Mouse (Mus musculus): ENCODE measurements at regions not wholly inside any gene's neighbourhood (a gene's known extent, or its start where the extent isn't known, plus 50 kb on each side); places are given as distances from the start of the nearest gene placed in this dataset.

DNA sequence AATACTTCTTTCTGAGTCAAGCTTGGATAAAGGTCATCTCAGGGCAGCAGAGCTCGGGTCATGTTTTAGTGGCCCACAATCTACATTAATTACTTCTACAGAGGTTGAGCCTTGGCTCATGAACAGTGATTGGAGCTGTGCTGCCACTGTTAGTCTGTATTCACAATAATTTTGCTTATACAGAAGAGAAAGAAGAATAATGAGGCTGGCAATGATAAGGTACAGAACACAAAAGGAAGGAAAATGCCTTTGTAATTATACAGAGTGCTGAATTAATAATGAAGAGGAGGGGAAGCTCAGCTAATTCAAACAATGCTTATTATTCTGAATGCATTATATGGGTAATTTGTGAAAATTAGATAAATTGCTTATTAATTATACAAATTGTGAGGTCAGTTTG, 573.9 kb upstream of the Cblb start:
- Histone ChIP-seq H3K4me3 (ENCODE audit: low read depth, low read length) (no peak overlapping the region), H3K27me3 (ENCODE audit: control insufficient read depth, insufficient read depth, low read length) (no peaks in the 10 kb centered on the region), H3K9me3 (ENCODE audit: control insufficient read depth, low read length) (no peaks in the 10 kb centered on the region), H3K27ac (ENCODE audit: low read depth, low read length) (no peak overlapping the region), H3K4me1 (replicated peaks; ENCODE audit: control insufficient read depth, insufficient read depth, low read length) (no peaks in the 10 kb centered on the region), H3K36me3 (ENCODE audit: control insufficient read depth, insufficient read depth, low read length) (no peaks in the 10 kb centered on the region), H3K4me2 (replicated peaks; ENCODE audit: low read depth, low read length) (no peak overlapping the region), H3K9ac (ENCODE audit: low read depth, low read length) (no peak overlapping the region)
- 66% methylated on average over 1 of the region's 1 CpGs for WGBS
- ATAC-seq (ENCODE audit: low FRiP score) (no peak), DNase-seq (ENCODE audit: low spot score) (no peak)

DNA sequence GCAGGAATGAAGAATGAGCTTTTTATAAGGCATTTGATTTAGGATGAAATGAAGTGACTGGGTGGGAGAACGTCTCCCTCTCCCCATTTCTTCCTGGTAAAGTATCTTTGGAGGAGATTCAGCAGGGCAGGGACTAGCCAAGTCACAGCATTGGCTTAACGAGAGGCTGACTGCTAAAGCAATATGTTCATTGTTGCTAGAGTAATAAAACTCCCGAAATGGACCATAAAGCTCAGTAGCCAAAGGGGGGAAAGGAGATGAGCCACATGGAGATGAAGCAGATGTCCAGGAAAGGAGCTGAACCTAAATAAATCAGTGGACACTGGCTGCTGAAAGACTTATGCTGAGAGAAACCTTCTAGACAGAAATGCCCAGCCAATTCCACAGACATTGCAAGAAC, 555.3 kb upstream of the Cblb start:
- 79% methylated on average over 3 of the region's 3 CpGs for WGBS
- no peaks in the 10 kb centered on the region for H3K27me3 ChIP-seq (ENCODE audit: control insufficient read depth, insufficient read depth, low read length)
- DNase-seq (ENCODE audit: low spot score): no peak

DNA sequence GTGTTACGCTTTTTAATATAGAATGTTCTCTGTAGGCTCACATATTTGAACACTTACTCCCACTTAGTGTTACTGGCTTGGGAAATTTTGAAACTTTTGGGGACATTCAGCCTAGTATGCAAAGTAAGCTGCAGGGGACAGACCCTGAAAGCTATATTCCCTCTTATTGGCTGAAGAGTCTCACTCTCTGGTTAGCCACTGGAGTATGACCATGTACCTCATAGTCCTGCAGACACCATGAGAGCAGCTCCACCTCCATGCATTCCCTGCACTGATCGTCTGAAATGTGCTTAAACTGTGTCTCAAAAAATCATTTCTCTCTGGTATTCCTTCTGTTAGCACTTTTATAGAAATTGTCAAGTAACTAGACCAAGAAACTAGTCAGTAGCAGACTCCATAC, 534.9 kb upstream of the Cblb start:
- DNase-seq (ENCODE audit: low spot score): no peak
- WGBS: 86% methylated on average over 2 of the region's 2 CpGs
- Histone ChIP-seq H3K4me1 (replicated peaks; ENCODE audit: control insufficient read depth, insufficient read depth, low read length) (no peaks in the 10 kb centered on the region), H3K36me3 (ENCODE audit: control insufficient read depth, insufficient read depth, low read length) (no peaks in the 10 kb centered on the region), H3K9ac (ENCODE audit: low read depth, low read length) (no peak overlapping the region), H3K9me3 (ENCODE audit: control insufficient read depth, low read length) (no peaks in the 10 kb centered on the region), H3K27me3 (ENCODE audit: control insufficient read depth, insufficient read depth, low read length) (no peaks in the 10 kb centered on the region), H3K27ac (ENCODE audit: low read depth, low read length) (no peak overlapping the region), H3K4me3 (ENCODE audit: low read depth, low read length) (no peak overlapping the region), H3K4me2 (replicated peaks; ENCODE audit: low read depth, low read length) (no peak overlapping the region)
- ATAC-seq (ENCODE audit: low FRiP score): no peak

More for the DNA sequence above, 555.3 kb upstream of the Cblb start:
- Histone ChIP-seq H3K4me2 (replicated peaks; ENCODE audit: low read depth, low read length) (no peak overlapping the region), H3K9me3 (ENCODE audit: control insufficient read depth, low read length) (no peaks in the 10 kb centered on the region), H3K9ac (ENCODE audit: low read depth, low read length) (no peak overlapping the region), H3K27ac (ENCODE audit: low read depth, low read length) (no peak overlapping the region), H3K4me1 (replicated peaks; ENCODE audit: control insufficient read depth, insufficient read depth, low read length) (no peaks in the 10 kb centered on the region), H3K4me3 (ENCODE audit: low read depth, low read length) (no peak overlapping the region), H3K36me3 (ENCODE audit: control insufficient read depth, insufficient read depth, low read length) (no peaks in the 10 kb centered on the region)
- ATAC-seq (ENCODE audit: low FRiP score): no peak

DNA sequence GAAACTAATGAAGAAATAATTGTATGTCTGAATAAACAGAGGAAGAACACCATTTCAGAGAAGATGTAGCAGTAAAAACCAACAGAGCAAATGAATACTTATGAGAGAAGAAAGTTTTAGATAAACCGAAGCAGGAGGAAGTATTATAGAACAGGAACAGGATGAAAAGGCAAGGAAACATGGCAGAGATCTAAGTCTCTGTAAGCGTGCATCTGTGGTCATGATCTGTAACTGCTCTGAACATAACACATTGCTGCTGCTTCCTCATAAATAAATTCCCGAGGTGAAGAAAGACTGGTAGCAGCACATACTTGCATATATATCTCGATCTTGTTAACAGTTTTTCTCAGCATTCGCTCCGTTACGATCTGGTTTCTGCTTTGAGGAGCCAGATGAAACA, 533.2 kb upstream of the Cblb start:
- H3K4me2 ChIP-seq (replicated peaks; ENCODE audit: low read depth, low read length): no peak overlapping the region
- ATAC-seq (ENCODE audit: low FRiP score) (no peak), DNase-seq (ENCODE audit: low spot score) (no peak)
- no peaks in the 10 kb centered on the region for H3K4me1 ChIP-seq (replicated peaks; ENCODE audit: control insufficient read depth, insufficient read depth, low read length)
- no peaks in the 10 kb centered on the region for H3K27me3 ChIP-seq (ENCODE audit: control insufficient read depth, insufficient read depth, low read length)
- H3K9me3 ChIP-seq (ENCODE audit: control insufficient read depth, low read length): no peaks in the 10 kb centered on the region
- no peak overlapping the region for H3K4me3 ChIP-seq (ENCODE audit: low read depth, low read length)
- WGBS: 90% methylated on average over 7 of the region's 7 CpGs
- no peak overlapping the region for H3K9ac ChIP-seq (ENCODE audit: low read depth, low read length)
- no peaks in the 10 kb centered on the region for H3K36me3 ChIP-seq (ENCODE audit: control insufficient read depth, insufficient read depth, low read length)
- no peak overlapping the region for H3K27ac ChIP-seq (ENCODE audit: low read depth, low read length)

DNA sequence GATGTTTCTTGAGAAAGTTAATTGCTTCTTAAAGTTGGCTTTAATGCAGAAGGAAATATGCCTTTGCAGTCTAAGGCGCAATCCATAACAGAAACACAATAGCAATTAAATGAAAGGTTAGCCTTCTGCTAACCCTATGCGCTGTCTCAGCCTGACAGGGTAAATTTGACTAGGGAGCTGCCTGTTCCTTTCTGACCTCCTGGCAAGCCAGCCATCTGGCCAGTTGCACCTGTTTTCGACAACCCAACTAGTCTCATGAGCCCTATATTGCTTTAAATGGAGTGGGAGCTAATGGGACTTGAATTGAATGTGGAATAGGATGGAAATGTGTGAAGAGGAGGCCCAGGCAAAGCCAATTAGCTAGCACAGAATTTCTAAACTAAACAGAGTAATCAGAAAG, 513.9 kb upstream of the Cblb start:
- Histone ChIP-seq H3K9ac (ENCODE audit: low read depth, low read length) (no peak overlapping the region), H3K9me3 (ENCODE audit: control insufficient read depth, low read length) (no peaks in the 10 kb centered on the region), H3K27me3 (ENCODE audit: control insufficient read depth, insufficient read depth, low read length) (no peaks in the 10 kb centered on the region), H3K27ac (ENCODE audit: low read depth, low read length) (0 out of 2 replicates have a peak overlapping the region, but pooled peaks have one; percentile 1), H3K36me3 (ENCODE audit: control insufficient read depth, insufficient read depth, low read length) (no peaks in the 10 kb centered on the region), H3K4me3 (ENCODE audit: low read depth, low read length) (no peak overlapping the region), H3K4me1 (replicated peaks; ENCODE audit: control insufficient read depth, insufficient read depth, low read length) (no peaks in the 10 kb centered on the region), H3K4me2 (replicated peaks; ENCODE audit: low read depth, low read length) (no peak overlapping the region)
- ATAC-seq (ENCODE audit: low FRiP score) (no peak), DNase-seq (ENCODE audit: low spot score) (peak; percentile 25)
- WGBS: 57% methylated on average over 3 of the region's 3 CpGs

DNA sequence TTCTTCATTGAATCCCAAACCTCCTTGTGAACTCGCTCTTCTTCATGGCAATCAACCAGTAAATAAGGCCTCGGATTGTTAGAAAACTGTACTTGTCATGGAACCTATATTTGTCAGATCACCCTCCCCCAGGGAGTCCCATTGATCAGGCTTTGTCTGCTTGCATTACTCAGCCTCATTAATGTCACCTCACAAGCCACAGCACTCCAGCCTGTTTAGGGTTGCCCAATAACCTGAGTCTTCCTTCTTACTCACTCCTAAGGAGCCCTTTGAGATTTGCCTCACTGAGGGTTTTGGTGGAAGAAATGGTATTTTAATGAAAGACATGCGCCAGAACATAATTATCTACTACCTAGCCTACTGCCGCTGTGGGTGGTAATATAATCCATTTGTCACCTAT, 510.3 kb upstream of the Cblb start:
- H3K4me1 ChIP-seq (replicated peaks; ENCODE audit: control insufficient read depth, insufficient read depth, low read length): no peaks in the 10 kb centered on the region
- no peak overlapping the region for H3K4me3 ChIP-seq (ENCODE audit: low read depth, low read length)
- DNase-seq (ENCODE audit: low spot score) (peak; percentile 48), ATAC-seq (ENCODE audit: low FRiP score) (peak; percentile 83)
- no peaks in the 10 kb centered on the region for H3K27me3 ChIP-seq (ENCODE audit: control insufficient read depth, insufficient read depth, low read length)
- no peak overlapping the region for H3K4me2 ChIP-seq (replicated peaks; ENCODE audit: low read depth, low read length)
- peak overlapping the region; percentile 24 for H3K27ac ChIP-seq (ENCODE audit: low read depth, low read length)
- H3K9ac ChIP-seq (ENCODE audit: low read depth, low read length): no peak overlapping the region
- no peaks in the 10 kb centered on the region for H3K9me3 ChIP-seq (ENCODE audit: control insufficient read depth, low read length)
- 51% methylated on average over 4 of the region's 4 CpGs for WGBS
- H3K36me3 ChIP-seq (ENCODE audit: control insufficient read depth, insufficient read depth, low read length): no peaks in the 10 kb centered on the region

DNA sequence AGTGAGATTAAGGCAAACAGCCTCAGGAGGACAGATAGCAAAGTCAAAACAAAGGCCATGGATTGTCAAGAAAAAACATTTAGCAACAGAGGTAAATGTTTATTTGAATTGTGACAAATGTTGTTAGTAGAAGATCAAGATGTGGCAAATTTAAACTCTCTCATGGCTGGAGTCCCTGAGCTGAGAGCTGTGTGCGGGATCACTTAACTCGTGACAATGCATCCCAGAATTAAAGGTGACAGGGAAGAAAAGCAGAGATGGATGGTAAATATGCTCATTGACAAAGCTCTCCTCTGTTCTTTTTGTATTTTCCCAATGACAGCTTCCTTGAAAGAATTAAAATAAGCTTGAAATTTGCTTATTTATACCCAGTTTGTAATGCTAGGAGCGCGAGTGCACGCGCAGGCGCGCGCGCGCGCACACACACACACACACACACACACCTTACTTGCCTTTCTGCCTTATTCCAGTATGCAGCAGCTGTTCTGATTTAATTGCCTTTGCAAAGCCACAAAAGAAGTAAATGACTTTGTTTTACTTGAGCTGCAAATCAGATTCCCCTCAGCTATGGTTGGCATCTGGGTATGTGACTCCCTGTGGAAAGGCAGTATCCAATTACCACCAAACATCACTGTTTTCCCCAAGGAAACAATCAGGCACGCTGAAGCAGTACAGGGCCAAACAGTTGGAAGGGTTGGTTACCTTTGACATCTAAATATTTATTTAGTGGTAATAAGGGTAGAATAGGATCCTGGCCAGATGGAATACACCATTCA, 509.5 kb upstream of the Cblb start:
- no peak overlapping the region for H3K4me2 ChIP-seq (replicated peaks; ENCODE audit: low read depth, low read length)

DNA sequence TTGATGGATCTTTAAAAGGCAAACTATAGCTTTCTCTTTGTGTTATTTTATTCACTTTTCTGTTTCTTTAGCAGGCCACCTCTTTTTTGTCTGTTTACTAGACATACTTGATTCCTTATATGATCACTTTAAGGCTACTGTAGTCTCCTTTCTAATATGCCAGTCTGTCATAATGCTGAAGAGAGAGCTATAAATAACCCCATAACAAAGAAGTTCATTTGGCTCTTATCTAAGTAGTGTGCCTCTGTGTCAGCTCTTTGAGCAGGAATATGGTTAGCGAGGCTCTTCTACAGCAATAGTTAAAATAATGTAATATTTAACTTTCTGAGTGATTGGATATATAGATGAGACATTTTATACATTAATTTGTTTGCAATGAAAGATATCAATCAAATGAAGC, 507.0 kb upstream of the Cblb start:
- H3K9ac ChIP-seq (ENCODE audit: low read depth, low read length): no peak overlapping the region
- 95% methylated on average over 1 of the region's 1 CpGs for WGBS
- ATAC-seq (ENCODE audit: low FRiP score): no peak

More for the DNA sequence above, 509.5 kb upstream of the Cblb start:
- DNase-seq (ENCODE audit: low spot score): peak; percentile 49
- H3K4me1 ChIP-seq (replicated peaks; ENCODE audit: control insufficient read depth, insufficient read depth, low read length): no peaks in the 10 kb centered on the region
- peak overlapping the region; percentile 24 for H3K27ac ChIP-seq (ENCODE audit: low read depth, low read length)
- no peak overlapping the region for H3K4me3 ChIP-seq (ENCODE audit: low read depth, low read length)
- no peaks in the 10 kb centered on the region for H3K36me3 ChIP-seq (ENCODE audit: control insufficient read depth, insufficient read depth, low read length)
- no peak overlapping the region for H3K9ac ChIP-seq (ENCODE audit: low read depth, low read length)
- WGBS: 62% methylated on average over 13 of the region's 13 CpGs
- no peaks in the 10 kb centered on the region for H3K9me3 ChIP-seq (ENCODE audit: control insufficient read depth, low read length)
- H3K27me3 ChIP-seq (ENCODE audit: control insufficient read depth, insufficient read depth, low read length): no peaks in the 10 kb centered on the region
- ATAC-seq (ENCODE audit: low FRiP score): peak; percentile 72

DNA sequence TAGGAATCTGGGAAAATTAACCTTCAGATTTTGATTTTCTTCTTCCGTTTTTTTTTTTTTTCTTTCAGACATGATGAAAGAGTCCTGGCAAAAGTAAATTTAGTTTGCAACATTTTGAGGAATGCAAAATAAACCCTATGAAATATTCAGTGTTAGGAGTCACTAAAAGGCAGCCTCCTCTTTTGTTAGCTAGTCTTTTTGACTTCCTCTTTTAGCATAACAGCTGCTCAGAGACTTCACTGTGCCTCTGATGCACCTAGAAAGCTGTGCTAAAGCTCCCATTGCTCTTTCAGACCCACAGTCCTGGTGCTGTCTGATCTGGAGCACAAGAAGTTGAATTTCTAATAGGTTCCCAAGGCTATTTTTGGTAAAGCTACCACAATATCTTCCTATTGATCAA, 498.5 kb upstream of the Cblb start:
- Histone ChIP-seq H3K4me2 (replicated peaks; ENCODE audit: low read depth, low read length) (no peak overlapping the region), H3K4me1 (replicated peaks; ENCODE audit: control insufficient read depth, insufficient read depth, low read length) (no peaks in the 10 kb centered on the region), H3K36me3 (ENCODE audit: control insufficient read depth, insufficient read depth, low read length) (no peaks in the 10 kb centered on the region), H3K9ac (ENCODE audit: low read depth, low read length) (no peak overlapping the region), H3K9me3 (ENCODE audit: control insufficient read depth, low read length) (no peaks in the 10 kb centered on the region), H3K27me3 (ENCODE audit: control insufficient read depth, insufficient read depth, low read length) (no peaks in the 10 kb centered on the region), H3K27ac (ENCODE audit: low read depth, low read length) (no peak overlapping the region), H3K4me3 (ENCODE audit: low read depth, low read length) (no peak overlapping the region)
- WGBS: 90% methylated on average over 1 of the region's 1 CpGs
- no peak for DNase-seq (ENCODE audit: low spot score)
- no peak for ATAC-seq (ENCODE audit: low FRiP score)

More for the DNA sequence above, 507.0 kb upstream of the Cblb start:
- Histone ChIP-seq H3K27ac (ENCODE audit: low read depth, low read length) (no peak overlapping the region), H3K27me3 (ENCODE audit: control insufficient read depth, insufficient read depth, low read length) (no peaks in the 10 kb centered on the region), H3K36me3 (ENCODE audit: control insufficient read depth, insufficient read depth, low read length) (no peaks in the 10 kb centered on the region), H3K4me1 (replicated peaks; ENCODE audit: control insufficient read depth, insufficient read depth, low read length) (no peaks in the 10 kb centered on the region), H3K4me2 (replicated peaks; ENCODE audit: low read depth, low read length) (no peak overlapping the region), H3K4me3 (ENCODE audit: low read depth, low read length) (no peak overlapping the region), H3K9me3 (ENCODE audit: control insufficient read depth, low read length) (no peaks in the 10 kb centered on the region)
- DNase-seq (ENCODE audit: low spot score): no peak

All from hindbrain, embryonic 11.5 days (tissue).